Mouse (Mus musculus) gastrocnemius, adult 18-20 months (tissue): Measurements from ENCODE around the gene Dag1. TPM values are rescaled to one million over a fixed set of nuclear protein-coding genes. Genes with fewer than 3 reads are reported as not detected.
"Not testable (repeated sequence)": the region's sequence is repeated elsewhere in the genome, so short reads cannot be mapped to it uniquely, and the experiment has no call there.

Experiments used
- DNase-seq: peaks from one replicate; pipeline ENCODE4 v3.0.0; 2021; ENCODE audit warnings: low spot score
- long read RNA-seq, 2 experiments: library from polyadenylated mRNA; stranded (forward); transcript quantifications; one replicate each; pipeline ENCODE4 v2.0.0; 2021
- total RNA-seq, 2 experiments: library from RNA; stranded (reverse); gene quantifications; 2 replicates each; pipeline ENCODE4 v1.2.3; 2021

Dag1 gene
- total RNA-seq: 100 to 1,000 TPM; 166 to 173 TPM
- long read RNA-seq, experiment 1, full-length matches to known transcripts: 38 of 82 reads
- long read RNA-seq, experiment 1, partial matches to known transcripts: 3 of 82 reads
- long read RNA-seq, experiment 1, other reads (novel, unspliced or antisense): 41 of 82 reads
- long read RNA-seq, experiment 2, full-length matches to known transcripts: 46 of 93 reads
- long read RNA-seq, experiment 2, partial matches to known transcripts: 2 of 93 reads
- long read RNA-seq, experiment 2, other reads (novel, unspliced or antisense): 45 of 93 reads

GRCm38 (mm10) chr9:108263690-108264190, at the start of gene Dag1:
TSS of gene Dag1 (minus strand) at chr9:108263958.
- DNase-seq: peak; percentile 99

- DNase-seq: no peak
Measured at GRCm38 (mm10) chr9:108308141-108308540, 44.4 kb upstream of the Dag1 start.

GRCm38 (mm10) chr9:108307021-108307807, 43.5 kb upstream of the Dag1 start:
- no peak for DNase-seq

- DNase-seq: peak; percentile 76
Measured at GRCm38 (mm10) chr9:108306571-108306980, 42.8 kb upstream of the Dag1 start.

GRCm38 (mm10) chr9:108305629-108306520, 42.1 kb upstream of the Dag1 start, which contains the start of the genes Rhoa and Tcta:
TSS of gene Rhoa (plus strand) at chr9:108306129.
TSS of gene Tcta (minus strand) at chr9:108306160.
- peak; percentile 99 for DNase-seq

GRCm38 (mm10) chr9:108305170-108305569, 41.4 kb upstream of the Dag1 start:
- no peak for DNase-seq

GRCm38 (mm10) chr9:108304716-108305115, 41.0 kb upstream of the Dag1 start:
- no peak for DNase-seq

- no peak for DNase-seq
Measured at GRCm38 (mm10) chr9:108301853-108302252, 38.1 kb upstream of the Dag1 start.

- DNase-seq: no peak
Measured at GRCm38 (mm10) chr9:108296453-108297355, 32.9 kb upstream of the Dag1 start, which contains the start of gene Amt. TSS of gene Amt (plus strand) at chr9:108296853.

- DNase-seq: no peak
Measured at GRCm38 (mm10) chr9:108290773-108291172, 27.0 kb upstream of the Dag1 start.

- DNase-seq: peak; percentile 95
Measured at GRCm38 (mm10) chr9:108290016-108290750, 26.4 kb upstream of the Dag1 start, which contains the start of gene Nicn1. TSS of gene Nicn1 (plus strand) at chr9:108290429.

GRCm38 (mm10) chr9:108289347-108289746, 25.6 kb upstream of the Dag1 start:
- no peak for DNase-seq

GRCm38 (mm10) chr9:108287526-108288238, 23.9 kb upstream of the Dag1 start:
- not testable (repeated sequence) for DNase-seq

GRCm38 (mm10) chr9:108284410-108284809, 20.7 kb upstream of the Dag1 start:
- peak; percentile 82 for DNase-seq

GRCm38 (mm10) chr9:108280071-108280828, 16.5 kb upstream of the Dag1 start:
- DNase-seq: peak; percentile 92

- DNase-seq: peak; percentile 50
Measured at GRCm38 (mm10) chr9:108278697-108279450, 15.1 kb upstream of the Dag1 start.

GRCm38 (mm10) chr9:108275331-108275659, 11.5 kb upstream of the Dag1 start:
- no peak for DNase-seq
